Mouse (Mus musculus): Measurements from ENCODE around the gene Ccdc155.

DNA sequence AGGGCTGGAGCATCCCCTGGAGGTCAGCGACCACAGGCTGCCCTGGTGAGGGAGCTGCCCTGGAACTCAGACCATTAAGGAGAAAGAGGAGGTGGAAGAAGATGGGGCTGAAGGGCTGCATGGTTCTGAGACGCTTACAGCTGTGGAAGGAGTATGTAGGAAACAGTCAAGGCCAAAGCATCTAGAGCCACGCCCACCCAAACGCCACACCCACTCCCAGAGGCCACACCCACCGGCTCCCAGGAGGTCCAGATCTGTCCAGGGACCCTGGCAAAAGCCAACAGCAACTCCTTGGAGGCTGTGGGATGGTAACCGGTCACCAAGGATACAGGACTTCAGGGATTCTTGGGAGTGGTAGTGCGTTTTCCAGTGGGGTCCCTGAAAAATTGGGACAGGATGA lies 26.1 kb downstream of the Ccdc155 start:
- TF ChIP-seq TAL1 (conservative IDR thresholded peaks at IDR 0.05; ENCODE audit: low read depth, low read length) (no peak), GATA1 (IDR thresholded peaks at IDR 0.05; ENCODE audit: borderline replicate concordance, low read length) (no peak)
